Mouse (Mus musculus): ENCODE measurements at regions not wholly inside any gene's neighbourhood (a gene's known extent, or its start where the extent isn't known, plus 50 kb on each side); places are given as distances from the start of the nearest gene placed in this dataset.

DNA sequence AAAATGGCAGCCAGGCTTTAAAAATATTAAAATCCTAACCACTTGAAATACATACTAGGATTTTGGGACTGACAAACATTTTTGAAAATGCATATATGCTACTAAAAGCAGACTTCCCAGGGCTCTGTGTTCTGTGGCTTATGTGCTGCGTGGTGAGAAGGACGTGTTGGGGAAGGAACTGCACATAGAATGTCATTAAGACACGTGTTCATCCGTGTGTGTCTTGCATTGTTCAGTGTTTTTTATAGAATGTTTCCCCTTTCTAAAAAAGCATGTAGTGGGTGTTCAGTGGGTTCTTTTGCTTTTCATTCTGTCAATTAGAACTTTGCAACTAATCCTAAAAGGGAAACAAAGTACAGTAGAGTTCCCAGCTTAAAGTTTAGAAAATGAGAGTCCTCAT, 594.7 kb upstream of the Mef2c start:
- H3K4me1 ChIP-seq (ENCODE audit: control insufficient read depth, insufficient read depth, low read length), result no peaks in the 10 kb centered on the region
- WGBS, result 68% methylated on average over 4 of the region's 4 CpGs
- TF ChIP-seq CTCF (IDR thresholded peaks at IDR 0.05; ENCODE audit: insufficient read depth, low read depth, low read length) (no peak), POLR2A (IDR thresholded peaks at IDR 0.05; ENCODE audit: insufficient read depth, low read depth, low read length) (no peak)
- H3K4me3 ChIP-seq (ENCODE audit: insufficient read depth, low read depth, low read length), result no peak overlapping the region
- no peak overlapping the region for H3K27ac ChIP-seq (ENCODE audit: insufficient read depth, low read depth, low read length)

DNA sequence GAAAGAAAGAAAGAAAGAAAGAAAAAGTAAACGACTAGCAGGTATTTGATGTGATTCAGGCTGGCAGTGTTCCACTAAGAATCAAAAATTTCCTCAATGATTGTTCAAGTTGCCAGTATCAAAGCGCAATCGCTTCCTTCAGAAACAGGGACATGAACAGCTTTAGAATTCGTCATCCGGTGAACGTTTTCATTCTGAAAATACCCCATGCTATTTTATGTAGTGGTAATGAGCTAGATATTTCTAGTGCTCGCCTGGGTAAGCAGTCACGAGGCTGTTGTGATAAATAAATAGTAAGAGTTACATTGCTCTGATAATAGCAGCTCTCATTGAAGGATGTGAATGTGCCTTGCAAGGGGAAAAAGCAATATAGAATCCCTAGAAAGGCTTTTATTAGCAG, 591.0 kb upstream of the Mef2c start:
- H3K4me3 ChIP-seq (ENCODE audit: insufficient read depth, low read depth, low read length), result no peak overlapping the region
- TF ChIP-seq POLR2A (IDR thresholded peaks at IDR 0.05; ENCODE audit: insufficient read depth, low read depth, low read length) (no peak), CTCF (IDR thresholded peaks at IDR 0.05; ENCODE audit: insufficient read depth, low read depth, low read length) (no peak)
- H3K4me1 ChIP-seq (ENCODE audit: control insufficient read depth, insufficient read depth, low read length), result no peaks in the 10 kb centered on the region
- H3K27ac ChIP-seq (ENCODE audit: insufficient read depth, low read depth, low read length), result no peak overlapping the region
- 31% methylated on average over 8 of the region's 8 CpGs for WGBS

DNA sequence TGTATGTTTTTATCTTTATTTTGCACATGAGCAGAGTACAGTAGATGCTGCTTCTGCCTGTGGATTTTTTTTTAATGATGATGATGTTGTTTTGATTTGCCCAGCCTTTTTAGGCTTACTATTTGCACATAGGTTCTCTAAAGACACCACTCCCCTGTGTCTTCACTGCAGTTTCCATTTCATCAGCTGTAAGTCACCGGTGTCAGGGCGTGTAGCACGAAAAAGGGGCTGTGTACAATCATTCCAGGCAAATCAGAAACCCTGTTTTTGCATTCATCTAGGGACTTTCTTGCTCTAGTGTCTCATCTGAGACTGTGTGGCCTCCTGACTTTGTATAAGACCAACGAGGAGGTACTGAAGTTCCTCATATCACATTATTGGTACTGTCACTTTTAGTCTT, 588.6 kb upstream of the Mef2c start:
- 95% methylated on average over 4 of the region's 4 CpGs for WGBS

DNA sequence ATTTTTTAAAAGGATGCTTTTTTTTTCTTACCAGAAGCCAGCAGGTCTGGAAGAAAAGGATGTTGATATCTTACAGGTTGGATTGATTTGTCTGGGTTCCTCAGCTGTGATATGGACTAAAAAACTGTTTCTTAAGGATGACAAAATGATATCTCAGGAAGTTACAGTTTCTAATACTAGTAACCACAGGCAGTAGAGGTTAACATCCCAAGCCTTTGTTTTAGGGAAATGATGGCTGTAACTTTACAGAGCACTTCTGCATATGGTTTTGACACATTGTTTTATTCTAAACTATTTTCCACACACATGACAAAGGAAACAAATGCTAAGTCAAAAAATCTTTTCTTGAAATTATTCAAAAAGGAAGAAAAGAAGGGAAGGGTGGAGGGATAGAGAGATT, 573.8 kb upstream of the Mef2c start:
- no peak for TF ChIP-seq POLR2A (IDR thresholded peaks at IDR 0.05; ENCODE audit: insufficient read depth, low read depth, low read length)
- TF ChIP-seq CTCF (IDR thresholded peaks at IDR 0.05; ENCODE audit: insufficient read depth, low read depth, low read length), result no peak
- Histone ChIP-seq H3K27ac (ENCODE audit: insufficient read depth, low read depth, low read length) (no peak overlapping the region), H3K4me3 (ENCODE audit: insufficient read depth, low read depth, low read length) (no peak overlapping the region), H3K4me1 (ENCODE audit: control insufficient read depth, insufficient read depth, low read length) (no peaks in the 10 kb centered on the region)

More for the DNA sequence above, 588.6 kb upstream of the Mef2c start:
- H3K4me1 ChIP-seq (ENCODE audit: control insufficient read depth, insufficient read depth, low read length), result no peaks in the 10 kb centered on the region
- no peak overlapping the region for H3K27ac ChIP-seq (ENCODE audit: insufficient read depth, low read depth, low read length)
- TF ChIP-seq CTCF (IDR thresholded peaks at IDR 0.05; ENCODE audit: insufficient read depth, low read depth, low read length), result no peak
- TF ChIP-seq POLR2A (IDR thresholded peaks at IDR 0.05; ENCODE audit: insufficient read depth, low read depth, low read length), result no peak
- H3K4me3 ChIP-seq (ENCODE audit: insufficient read depth, low read depth, low read length), result no peak overlapping the region

DNA sequence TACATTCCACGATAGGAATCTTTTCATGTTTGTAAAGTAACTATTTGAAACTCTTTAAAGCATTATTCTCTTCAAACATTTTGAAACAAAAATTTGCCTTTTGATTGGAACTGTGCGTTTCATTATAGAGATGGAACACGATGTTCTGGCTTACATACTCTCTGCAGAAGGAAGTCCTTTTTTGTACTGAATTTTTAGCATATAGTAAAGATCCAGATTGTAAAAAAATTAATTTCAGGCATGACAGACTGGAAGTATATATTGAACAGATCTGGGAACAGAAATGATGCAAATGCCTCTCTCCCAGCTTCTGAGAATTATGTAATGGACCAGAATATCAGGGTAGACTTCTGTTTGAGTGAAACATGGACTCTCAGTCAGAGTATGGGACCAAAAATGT, 566.0 kb upstream of the Mef2c start:
- no peak for TF ChIP-seq CTCF (IDR thresholded peaks at IDR 0.05; ENCODE audit: insufficient read depth, low read depth, low read length)
- Histone ChIP-seq H3K4me3 (ENCODE audit: insufficient read depth, low read depth, low read length) (no peak overlapping the region), H3K4me1 (ENCODE audit: control insufficient read depth, insufficient read depth, low read length) (no peaks in the 10 kb centered on the region), H3K27ac (ENCODE audit: insufficient read depth, low read depth, low read length) (no peak overlapping the region)
- WGBS, result 91% methylated on average over 3 of the region's 3 CpGs

DNA sequence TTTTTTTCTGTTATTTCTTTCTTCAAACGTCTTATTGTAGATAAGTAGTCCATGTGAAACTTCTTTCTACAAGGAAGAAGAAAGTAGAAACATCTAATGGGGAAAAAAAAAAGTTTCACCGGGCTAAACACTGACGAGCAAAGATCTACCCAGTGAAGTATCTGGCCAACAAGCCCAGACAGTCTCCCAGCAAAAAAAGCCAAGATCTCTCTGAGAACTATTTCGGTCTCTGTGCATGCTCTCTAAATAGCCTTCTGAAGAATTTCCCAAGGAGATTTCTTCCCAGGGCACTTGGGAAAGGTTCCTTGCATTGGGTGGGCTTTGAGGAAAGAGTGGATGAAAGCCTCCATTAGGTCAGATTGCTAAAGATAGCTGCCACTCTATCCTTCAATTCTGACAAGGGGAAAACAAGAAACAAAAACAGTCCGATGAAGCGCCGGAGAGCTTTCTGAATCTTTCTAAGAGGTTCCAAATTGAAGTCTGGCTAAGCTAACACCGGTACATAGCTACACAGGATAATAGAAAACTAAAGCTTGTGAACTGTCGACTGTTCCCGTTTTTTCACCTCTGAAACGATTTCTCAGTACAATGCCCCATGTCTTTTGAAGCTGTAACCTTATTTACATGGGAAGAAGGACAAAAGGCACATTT, 561.0 kb upstream of the Mef2c start:
- H3K4me3 ChIP-seq (ENCODE audit: insufficient read depth, low read depth, low read length), result no peak overlapping the region
- H3K27ac ChIP-seq (ENCODE audit: insufficient read depth, low read depth, low read length), result no peak overlapping the region
- 35% methylated on average over 11 of the region's 11 CpGs for WGBS

DNA sequence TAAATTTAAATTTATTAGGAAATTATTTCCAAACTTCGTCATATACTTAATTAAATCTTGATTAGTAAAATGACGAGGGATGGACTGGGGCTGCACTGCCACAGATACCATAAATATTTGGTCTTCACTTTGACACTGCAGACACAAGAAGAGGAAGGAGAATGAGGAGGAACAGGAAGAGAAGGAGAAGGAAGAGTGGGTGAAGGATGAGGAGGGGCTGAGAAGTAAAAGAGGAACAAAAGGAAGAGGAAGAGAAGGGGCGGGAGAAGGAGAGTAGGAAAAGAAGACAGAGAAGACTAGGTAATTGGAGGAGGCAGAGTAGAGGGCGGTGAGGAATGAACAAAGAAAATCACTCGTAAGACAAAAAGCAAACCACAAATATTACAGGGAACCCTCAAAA, 556.9 kb upstream of the Mef2c start:
- WGBS, result 84% methylated on average over 5 of the region's 5 CpGs
- TF ChIP-seq POLR2A (IDR thresholded peaks at IDR 0.05; ENCODE audit: insufficient read depth, low read depth, low read length) (no peak), CTCF (IDR thresholded peaks at IDR 0.05; ENCODE audit: insufficient read depth, low read depth, low read length) (no peak)
- Histone ChIP-seq H3K4me3 (ENCODE audit: insufficient read depth, low read depth, low read length) (no peak overlapping the region), H3K27ac (ENCODE audit: insufficient read depth, low read depth, low read length) (no peak overlapping the region), H3K4me1 (ENCODE audit: control insufficient read depth, insufficient read depth, low read length) (no peaks in the 10 kb centered on the region)

More for the DNA sequence above, 561.0 kb upstream of the Mef2c start:
- TF ChIP-seq POLR2A (IDR thresholded peaks at IDR 0.05; ENCODE audit: insufficient read depth, low read depth, low read length) (no peak), CTCF (IDR thresholded peaks at IDR 0.05; ENCODE audit: insufficient read depth, low read depth, low read length) (no peak)
- no peaks in the 10 kb centered on the region for H3K4me1 ChIP-seq (ENCODE audit: control insufficient read depth, insufficient read depth, low read length)

DNA sequence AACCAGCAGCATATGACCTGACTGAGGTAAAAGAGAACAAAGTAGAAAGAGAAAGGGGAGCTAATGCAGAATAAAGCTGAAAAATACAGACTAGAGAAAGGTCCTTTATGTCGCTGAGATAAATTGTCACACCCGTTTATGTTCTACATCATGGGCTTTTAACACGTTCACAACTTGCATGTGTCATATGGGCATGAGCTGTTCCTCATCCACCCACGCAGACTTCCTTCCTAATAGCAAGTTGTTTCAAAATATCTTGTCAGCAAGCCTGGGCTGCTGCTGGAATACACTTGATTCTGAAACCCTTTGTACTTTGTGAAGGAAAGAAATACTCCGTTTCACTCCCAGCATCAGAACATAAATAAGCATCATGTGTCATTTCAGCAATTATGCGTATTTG, 554.3 kb upstream of the Mef2c start:
- H3K27ac ChIP-seq (ENCODE audit: insufficient read depth, low read depth, low read length), result no peak overlapping the region
- WGBS, result 42% methylated on average over 6 of the region's 6 CpGs

DNA sequence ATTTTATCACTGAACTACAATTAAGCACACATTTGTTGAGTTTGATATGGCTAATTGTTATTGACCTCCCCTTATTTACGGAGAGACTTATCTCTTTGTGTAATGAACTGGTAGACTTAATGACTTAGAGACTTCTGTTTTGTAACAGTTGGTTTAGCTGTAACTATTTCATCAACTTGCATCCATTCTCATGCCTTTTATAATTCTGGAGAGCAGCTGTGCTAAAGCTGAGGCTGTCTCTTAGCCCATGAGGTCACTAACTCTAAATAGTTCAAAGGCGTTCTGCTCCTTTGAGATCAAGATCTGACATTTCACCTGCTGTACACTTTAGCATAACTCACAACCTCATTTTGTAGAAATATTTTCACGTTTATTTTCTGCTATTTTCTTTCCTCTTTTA, 541.5 kb upstream of the Mef2c start:
- H3K4me1 ChIP-seq (ENCODE audit: control insufficient read depth, insufficient read depth, low read length), result 0 out of 2 replicates have a peak, but pooled peaks cover 2% of the 10 kb centered on the region
- no peak overlapping the region for H3K27ac ChIP-seq (ENCODE audit: insufficient read depth, low read depth, low read length)
- no peak overlapping the region for H3K4me3 ChIP-seq (ENCODE audit: insufficient read depth, low read depth, low read length)
- WGBS, result 80% methylated on average over 3 of the region's 3 CpGs
- TF ChIP-seq POLR2A (IDR thresholded peaks at IDR 0.05; ENCODE audit: insufficient read depth, low read depth, low read length), result no peak

More for the DNA sequence above, 554.3 kb upstream of the Mef2c start:
- no peak for TF ChIP-seq CTCF (IDR thresholded peaks at IDR 0.05; ENCODE audit: insufficient read depth, low read depth, low read length)
- TF ChIP-seq POLR2A (IDR thresholded peaks at IDR 0.05; ENCODE audit: insufficient read depth, low read depth, low read length), result no peak
- Histone ChIP-seq H3K4me3 (ENCODE audit: insufficient read depth, low read depth, low read length) (no peak overlapping the region), H3K4me1 (ENCODE audit: control insufficient read depth, insufficient read depth, low read length) (no peaks in the 10 kb centered on the region)

DNA sequence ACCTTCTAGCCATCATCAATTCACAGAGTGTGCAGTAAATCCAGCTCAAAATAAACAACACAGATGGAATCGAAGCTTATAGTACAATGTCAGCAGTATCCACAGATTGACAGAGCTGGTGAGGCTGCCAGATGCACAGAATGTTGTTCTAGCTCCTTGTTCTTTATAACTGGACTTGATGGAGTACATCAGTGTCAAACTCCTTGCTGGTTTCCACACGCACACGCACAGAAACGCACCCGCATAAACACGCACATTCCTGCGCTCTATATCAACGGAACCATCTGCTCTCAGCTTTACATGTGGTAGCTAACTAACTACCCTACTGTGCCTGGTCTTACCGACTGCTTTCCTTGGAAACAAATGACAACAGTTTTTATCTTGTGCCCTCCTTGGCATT, 532.1 kb upstream of the Mef2c start:
- TF ChIP-seq CTCF (IDR thresholded peaks at IDR 0.05; ENCODE audit: insufficient read depth, low read depth, low read length) (no peak), POLR2A (IDR thresholded peaks at IDR 0.05; ENCODE audit: insufficient read depth, low read depth, low read length) (no peak)
- Histone ChIP-seq H3K4me1 (ENCODE audit: control insufficient read depth, insufficient read depth, low read length) (no peaks in the 10 kb centered on the region), H3K27ac (ENCODE audit: insufficient read depth, low read depth, low read length) (no peak overlapping the region), H3K4me3 (ENCODE audit: insufficient read depth, low read depth, low read length) (no peak overlapping the region)
- WGBS, result 90% methylated on average over 9 of the region's 9 CpGs

All from olfactory bulb, adult 2 months (tissue).